Mouse (Mus musculus) limb, embryonic 15.5 days (tissue): ENCODE results near the gene Snx1. TPM values are rescaled to one million over a fixed set of nuclear protein-coding genes. Genes with fewer than 3 reads are reported as not detected.

ENCODE experiments used
- ATAC-seq: fragments of 200-750 bp; cut with Nextera tagmentation; 2 replicates; pipeline ENCODE4 v1.8.0; 2017; ENCODE audit warnings: low read depth, moderate TSS enrichment; ENCODE audit not compliant: insufficient number of reproducible peaks, low FRiP score, low TSS enrichment
- H3K27ac ChIP-seq: fragments of 300-500 bp; sonication (generic); 2 replicates; pipeline ENCODE4 v1.5.1; 2015; ENCODE audit warnings: moderate library complexity, mild to moderate bottlenecking, inconsistent platforms
- H3K27me3 ChIP-seq: fragments of 300-500 bp; sonication (generic); 2 replicates; pipeline ENCODE4 v1.6.1; 2015; ENCODE audit warnings: inconsistent platforms
- H3K36me3 ChIP-seq: fragments of 300-500 bp; sonication (generic); 2 replicates; pipeline ENCODE4 v1.6.1; 2015; ENCODE audit warnings: inconsistent platforms
- H3K4me1 ChIP-seq: fragments of 300-500 bp; sonication (generic); 2 replicates; pipeline ENCODE4 v1.6.1; 2015; ENCODE audit warnings: inconsistent platforms
- H3K4me2 ChIP-seq: fragments of 300-500 bp; sonication (generic); 2 replicates; pipeline ENCODE4 v1.6.1; 2015; ENCODE audit warnings: mild to moderate bottlenecking, inconsistent platforms
- H3K4me3 ChIP-seq: fragments of 300-500 bp; sonication (generic); 2 replicates; pipeline ENCODE4 v1.5.1; 2015; ENCODE audit warnings: mild to moderate bottlenecking, inconsistent platforms
- H3K9ac ChIP-seq: fragments of 300-500 bp; sonication (generic); 2 replicates; pipeline ENCODE4 v1.6.1; 2015; ENCODE audit warnings: inconsistent platforms
- H3K9me3 ChIP-seq: fragments of 300-500 bp; sonication (generic); 2 replicates; pipeline ENCODE4 v1.6.1; 2016; ENCODE audit warnings: inconsistent platforms
- WGBS: fragments of 180-500 bp; shearing (Covaris S2); methylation state at CpG from one replicate; pipeline ENCODE4 v1.1.7; 2015; 5-methylcytosine and 5-hydroxymethylcytosine counted together
- polyA plus RNA-seq: library from polyadenylated mRNA; unstranded; fragments of >200 nt; fragmentation: Nextera tagmentation; extraction: Ambion mirVana; gene quantifications from 2 replicates; pipeline ENCODE4 v1.2.1, GENCODE M21; 2015

Snx1 gene
- polyA plus RNA-seq, 1 experiment from 2014 or later = 115 TPM

GRCm38 (mm10) chr9:66155534-66155933 lies 29.1 kb upstream of the Snx1 start:
- WGBS = 81% methylated on average over 1 of the region's 1 CpGs
- Histone ChIP-seq H3K27me3 (peaks cover 32% of the 10 kb centered on the region), H3K4me2 (no peak overlapping the region), H3K9me3 (no peaks in the 10 kb centered on the region), H3K9ac (no peak overlapping the region), H3K4me3 (no peak overlapping the region), H3K36me3 (no peaks in the 10 kb centered on the region), H3K27ac (no peak overlapping the region), H3K4me1 (peaks cover 10% of the 10 kb centered on the region; the same call in 1 of the 2 replicates)
- ATAC-seq = no peak

GRCm38 (mm10) chr9:66154013-66154412 lies 27.6 kb upstream of the Snx1 start:
- Histone ChIP-seq H3K27me3 (peaks cover 26% of the 10 kb centered on the region), H3K9ac (no peak overlapping the region), H3K27ac (no peak overlapping the region), H3K36me3 (no peaks in the 10 kb centered on the region), H3K4me2 (no peak overlapping the region), H3K4me1 (peaks cover 10% of the 10 kb centered on the region; the same call in 1 of the 2 replicates), H3K9me3 (no peaks in the 10 kb centered on the region), H3K4me3 (no peak overlapping the region)
- 90% methylated on average over 9 of the region's 9 CpGs for WGBS
- ATAC-seq = no peak

GRCm38 (mm10) chr9:66153594-66153993 lies 27.2 kb upstream of the Snx1 start:
- H3K9me3 ChIP-seq = no peaks in the 10 kb centered on the region
- peaks cover 10% of the 10 kb centered on the region; the same call in 1 of the 2 replicates for H3K4me1 ChIP-seq
- no peak overlapping the region for H3K27ac ChIP-seq
- no peak overlapping the region for H3K9ac ChIP-seq
- no peak overlapping the region for H3K4me2 ChIP-seq
- 84% methylated on average over 6 of the region's 6 CpGs for WGBS
- H3K27me3 ChIP-seq = peaks cover 22% of the 10 kb centered on the region
- H3K4me3 ChIP-seq = no peak overlapping the region
- no peaks in the 10 kb centered on the region for H3K36me3 ChIP-seq
- ATAC-seq = no peak

- no peaks in the 10 kb centered on the region for H3K36me3 ChIP-seq
- ATAC-seq = no peak
- H3K9ac ChIP-seq = no peak overlapping the region
- no peak overlapping the region for H3K4me3 ChIP-seq
- H3K27me3 ChIP-seq = peaks cover 6% of the 10 kb centered on the region; the same call in 1 of the 2 replicates
- H3K27ac ChIP-seq = no peak overlapping the region
- WGBS = 65% methylated on average over 9 of the region's 9 CpGs
- H3K4me1 ChIP-seq = no peaks in the 10 kb centered on the region
- H3K9me3 ChIP-seq = no peaks in the 10 kb centered on the region
- no peak overlapping the region for H3K4me2 ChIP-seq
Measured at GRCm38 (mm10) chr9:66152011-66152410, 25.6 kb upstream of the Snx1 start.

GRCm38 (mm10) chr9:66146141-66146540 lies 19.8 kb upstream of the Snx1 start:
- no peak overlapping the region for H3K27ac ChIP-seq
- no peaks in the 10 kb centered on the region for H3K9me3 ChIP-seq
- no peaks in the 10 kb centered on the region for H3K27me3 ChIP-seq
- no peak for ATAC-seq
- H3K4me3 ChIP-seq = no peak overlapping the region
- no peak overlapping the region for H3K4me2 ChIP-seq
- H3K36me3 ChIP-seq = no peaks in the 10 kb centered on the region
- H3K9ac ChIP-seq = no peak overlapping the region
- H3K4me1 ChIP-seq = no peaks in the 10 kb centered on the region

GRCm38 (mm10) chr9:66144248-66144647 lies 17.9 kb upstream of the Snx1 start:
- Histone ChIP-seq H3K9me3 (no peaks in the 10 kb centered on the region), H3K36me3 (peaks cover 14% of the 10 kb centered on the region), H3K27me3 (no peaks in the 10 kb centered on the region), H3K4me1 (no peaks in the 10 kb centered on the region), H3K27ac (no peak overlapping the region), H3K9ac (no peak overlapping the region), H3K4me2 (no peak overlapping the region), H3K4me3 (no peak overlapping the region)
- 7% methylated on average over 6 of the region's 6 CpGs for WGBS
- no peak for ATAC-seq

- ATAC-seq = no peak
- Histone ChIP-seq H3K9ac (no peak overlapping the region), H3K4me3 (no peak overlapping the region), H3K4me1 (no peaks in the 10 kb centered on the region), H3K27me3 (no peaks in the 10 kb centered on the region), H3K4me2 (no peak overlapping the region), H3K27ac (no peak overlapping the region), H3K9me3 (no peaks in the 10 kb centered on the region), H3K36me3 (peaks cover 30% of the 10 kb centered on the region)
- 60% methylated on average over 1 of the region's 1 CpGs for WGBS
Measured at GRCm38 (mm10) chr9:66142265-66142664, 15.9 kb upstream of the Snx1 start.

GRCm38 (mm10) chr9:66138193-66138592 lies 11.8 kb upstream of the Snx1 start:
- no peak for ATAC-seq
- 96% methylated on average over 7 of the region's 7 CpGs for WGBS
- Histone ChIP-seq H3K36me3 (peaks cover 62% of the 10 kb centered on the region), H3K4me2 (no peak overlapping the region), H3K9ac (no peak overlapping the region), H3K4me1 (no peaks in the 10 kb centered on the region), H3K4me3 (no peak overlapping the region), H3K27me3 (no peaks in the 10 kb centered on the region), H3K9me3 (no peaks in the 10 kb centered on the region), H3K27ac (no peak overlapping the region)

GRCm38 (mm10) chr9:66135967-66136366 lies 9.6 kb upstream of the Snx1 start:
- H3K36me3 ChIP-seq = peaks cover 75% of the 10 kb centered on the region

GRCm38 (mm10) chr9:66131466-66131865 lies 5.1 kb upstream of the Snx1 start:
- H3K27me3 ChIP-seq = no peaks in the 10 kb centered on the region
- 84% methylated on average over 2 of the region's 2 CpGs for WGBS
- H3K9ac ChIP-seq = no peak overlapping the region
- H3K9me3 ChIP-seq = no peaks in the 10 kb centered on the region
- H3K4me1 ChIP-seq = peaks cover 8% of the 10 kb centered on the region
- peaks cover 43% of the 10 kb centered on the region for H3K36me3 ChIP-seq
- no peak overlapping the region for H3K27ac ChIP-seq
- H3K4me3 ChIP-seq = no peak overlapping the region
- no peak for ATAC-seq
- no peak overlapping the region for H3K4me2 ChIP-seq

More at GRCm38 (mm10) chr9:66135967-66136366, 9.6 kb upstream of the Snx1 start:
- no peak for ATAC-seq
- Histone ChIP-seq H3K9ac (no peak overlapping the region), H3K4me3 (no peak overlapping the region), H3K27me3 (no peaks in the 10 kb centered on the region), H3K4me1 (no peaks in the 10 kb centered on the region), H3K4me2 (no peak overlapping the region), H3K9me3 (no peaks in the 10 kb centered on the region), H3K27ac (no peak overlapping the region)
- WGBS = 57% methylated on average over 4 of the region's 4 CpGs

GRCm38 (mm10) chr9:66127884-66128283 lies 1.5 kb upstream of the Snx1 start:
- peaks cover 27% of the 10 kb centered on the region for H3K4me1 ChIP-seq
- peaks cover 17% of the 10 kb centered on the region for H3K36me3 ChIP-seq
- no peak overlapping the region for H3K9ac ChIP-seq
- H3K27ac ChIP-seq = no peak overlapping the region
- WGBS = 87% methylated on average over 4 of the region's 4 CpGs
- H3K27me3 ChIP-seq = no peaks in the 10 kb centered on the region
- ATAC-seq = no peak
- no peaks in the 10 kb centered on the region for H3K9me3 ChIP-seq
- H3K4me2 ChIP-seq = peak overlapping the region; percentile 64; the same call in 1 of the 2 replicates
- peak overlapping the region; percentile 69; the same call in 1 of the 2 replicates for H3K4me3 ChIP-seq

GRCm38 (mm10) chr9:66127193-66127546 lies 783 bp upstream of the Snx1 start:
- ATAC-seq = no peak
- Histone ChIP-seq H3K36me3 (peaks cover 10% of the 10 kb centered on the region; the same call in 1 of the 2 replicates), H3K4me2 (peak overlapping the region; percentile 64), H3K9me3 (no peaks in the 10 kb centered on the region), H3K27ac (peak overlapping the region; percentile 85), H3K4me3 (peak overlapping the region; percentile 69), H3K27me3 (no peaks in the 10 kb centered on the region), H3K9ac (peak overlapping the region; percentile 72), H3K4me1 (peaks cover 27% of the 10 kb centered on the region)
- WGBS = 37% methylated on average over 6 of the region's 6 CpGs
